Mouse (Mus musculus) hindbrain, embryonic 14.5 days (tissue): ENCODE measurements around the gene Slc7a6. TPM values are rescaled to one million over a fixed set of nuclear protein-coding genes. Genes with fewer than 3 reads are reported as not detected.

Source experiments
- ATAC-seq: fragments of 200-750 bp; cut with Nextera tagmentation; 2 replicates; pipeline ENCODE4 v1.8.0; 2017; ENCODE audit warnings: moderate number of reproducible peaks, mild to moderate bottlenecking, moderate TSS enrichment, moderate library complexity; ENCODE audit not compliant: low FRiP score
- DNase-seq: peaks from one replicate; pipeline ENCODE4 v3.0.0-alpha.2; 2015; ENCODE audit warnings: low spot score
- H3K27ac ChIP-seq: fragments of 300-500 bp; sonication (generic); 2 replicates; pipeline ENCODE4 v1.5.1; 2014; ENCODE audit warnings: mild to moderate bottlenecking, moderate library complexity
- H3K27me3 ChIP-seq: fragments of 300-500 bp; sonication (generic); 2 replicates; pipeline ENCODE4 v1.6.1; 2014; ENCODE audit warnings: mild to moderate bottlenecking, low read length, mixed read lengths; ENCODE audit not compliant: control insufficient read depth, insufficient read depth
- H3K36me3 ChIP-seq: fragments of 300-500 bp; sonication (generic); replicated peaks from 2 replicates; pipeline ENCODE4 v1.6.1; 2014; ENCODE audit not compliant: control insufficient read depth, insufficient read depth
- H3K4me1 ChIP-seq: fragments of 300-500 bp; sonication (generic); replicated peaks from 2 replicates; pipeline ENCODE4 v1.6.1; 2014; ENCODE audit warnings: antibody characterized with exemption, low read length, mixed read lengths; ENCODE audit not compliant: control insufficient read depth, insufficient read depth
- H3K4me2 ChIP-seq: fragments of 300-500 bp; sonication (generic); replicated peaks from 2 replicates; pipeline ENCODE4 v1.6.1; 2014; ENCODE audit warnings: mild to moderate bottlenecking, moderate library complexity
- H3K4me3 ChIP-seq: fragments of 300-500 bp; sonication (generic); replicated peaks from 2 replicates; pipeline ENCODE4 v1.5.1; 2014; ENCODE audit warnings: mild to moderate bottlenecking, low read length
- H3K9ac ChIP-seq: fragments of 300-500 bp; sonication (generic); 2 replicates; pipeline ENCODE4 v1.6.1; 2014
- H3K9me3 ChIP-seq: fragments of 300-500 bp; sonication (generic); 2 replicates; pipeline ENCODE4 v1.6.1; 2016; ENCODE audit warnings: low read length; ENCODE audit not compliant: control insufficient read depth
- WGBS: fragments of 180-500 bp; shearing (Covaris S2); extraction: QIAGEN DNeasy Blood & Tissue Kit; methylation state at CpG from one replicate; pipeline ENCODE4 v1.1.7; 2014; 5-methylcytosine and 5-hydroxymethylcytosine counted together
- polyA plus RNA-seq: library from polyadenylated mRNA; unstranded; fragments of >200 nt; fragmentation: Nextera tagmentation; extraction: Ambion mirVana; gene quantifications from 2 replicates; pipeline ENCODE4 v1.2.1, GENCODE M21; 2014

The Slc7a6 gene
- polyA plus RNA-seq, 1 experiment from 2014 or later, result 67.3 TPM

DNA sequence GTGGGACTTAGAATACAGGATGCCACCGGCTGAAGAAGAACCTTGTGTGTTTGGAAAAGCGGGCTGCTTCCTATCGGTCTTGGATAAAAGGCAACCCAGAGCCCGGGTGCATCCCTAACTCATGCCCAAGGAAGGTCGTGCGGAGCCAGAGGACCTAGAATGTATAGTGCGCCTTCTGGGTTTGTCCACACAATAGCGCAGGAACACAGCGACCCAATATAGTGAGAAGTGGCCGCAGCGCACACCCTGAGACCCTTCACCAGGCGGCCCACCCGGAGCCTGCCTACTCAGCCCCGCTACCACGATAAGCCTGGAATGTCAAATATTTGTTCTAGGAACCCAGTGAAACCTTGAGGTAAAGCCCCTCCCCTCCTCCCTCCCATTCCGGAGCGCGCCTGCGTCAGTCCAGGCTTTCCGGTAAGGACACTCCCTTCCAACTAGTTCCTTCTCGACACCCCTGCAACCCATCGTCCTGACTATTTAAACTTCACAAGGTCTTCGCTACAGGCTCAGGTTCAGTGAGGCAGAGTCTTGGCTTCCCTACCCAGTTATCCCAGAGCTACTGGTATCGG, 30.7 kb upstream of the Slc7a6 start:
- Histone ChIP-seq H3K4me3 (peak overlapping the region; percentile 40), H3K36me3 (no peaks in the 10 kb centered on the region), H3K4me2 (peak overlapping the region; percentile 68), H3K9ac (peak overlapping the region; percentile 46), H3K27me3 (peaks cover 75% of the 10 kb centered on the region), H3K27ac (no peak overlapping the region), H3K4me1 (peaks cover 22% of the 10 kb centered on the region), H3K9me3 (no peaks in the 10 kb centered on the region)
- under 1% methylated on average over 24 of the region's 24 CpGs for WGBS
- DNase-seq (no peak), ATAC-seq (no peak)

- DNase-seq, result no peak
- Histone ChIP-seq H3K36me3 (no peaks in the 10 kb centered on the region), H3K4me3 (peak overlapping the region; percentile 40), H3K9ac (peak overlapping the region; percentile 46), H3K4me2 (peak overlapping the region; percentile 68), H3K27me3 (peaks cover 68% of the 10 kb centered on the region), H3K27ac (no peak overlapping the region), H3K9me3 (no peaks in the 10 kb centered on the region), H3K4me1 (peaks cover 22% of the 10 kb centered on the region)
- WGBS, result 15% methylated on average over 7 of the region's 7 CpGs
- no peak for ATAC-seq
Observed at GRCm38 (mm10) chr8:106138616-106139015, 30.0 kb upstream of the Slc7a6 start.

GRCm38 (mm10) chr8:106140191-106140590, 28.5 kb upstream of the Slc7a6 start:
- Histone ChIP-seq H3K36me3 (no peaks in the 10 kb centered on the region), H3K27ac (no peak overlapping the region), H3K27me3 (peaks cover 53% of the 10 kb centered on the region), H3K4me2 (no peak overlapping the region), H3K9ac (no peak overlapping the region), H3K4me1 (peaks cover 22% of the 10 kb centered on the region), H3K4me3 (no peak overlapping the region), H3K9me3 (no peaks in the 10 kb centered on the region)
- WGBS, result 69% methylated on average over 5 of the region's 5 CpGs
- DNase-seq, result no peak
- no peak for ATAC-seq

DNA sequence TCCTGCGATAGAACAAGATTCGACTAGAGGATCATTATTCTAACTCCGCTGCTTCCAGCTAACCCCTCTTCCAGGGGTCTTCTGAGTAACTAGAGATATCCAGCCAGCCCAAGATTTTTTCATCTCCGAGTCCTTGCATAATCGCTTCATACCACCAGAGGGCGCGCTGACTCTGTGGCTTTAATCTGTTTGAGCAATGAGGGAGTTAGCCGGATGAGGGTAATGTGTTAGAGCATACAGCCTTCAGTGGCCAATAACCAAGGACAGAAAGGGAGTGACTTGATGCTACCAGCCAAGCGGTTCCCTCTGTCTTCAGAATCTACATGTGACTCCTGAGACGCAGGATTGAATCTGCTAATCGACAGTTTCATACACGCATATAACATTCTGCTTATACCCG, 27.9 kb upstream of the Slc7a6 start:
- WGBS, result 16% methylated on average over 13 of the region's 13 CpGs
- Histone ChIP-seq H3K9ac (no peak overlapping the region), H3K36me3 (no peaks in the 10 kb centered on the region), H3K27me3 (peaks cover 47% of the 10 kb centered on the region), H3K4me3 (no peak overlapping the region), H3K4me2 (no peak overlapping the region), H3K27ac (no peak overlapping the region), H3K9me3 (no peaks in the 10 kb centered on the region), H3K4me1 (peaks cover 21% of the 10 kb centered on the region)
- DNase-seq, result peak; percentile 93
- peak; percentile 59; the same call in 1 of the 2 replicates for ATAC-seq

GRCm38 (mm10) chr8:106145331-106145730, 23.3 kb upstream of the Slc7a6 start:
- Histone ChIP-seq H3K4me1 (no peaks in the 10 kb centered on the region), H3K9ac (no peak overlapping the region), H3K36me3 (no peaks in the 10 kb centered on the region), H3K27me3 (peaks cover 2% of the 10 kb centered on the region; the same call in 1 of the 2 replicates), H3K27ac (no peak overlapping the region), H3K4me3 (no peak overlapping the region), H3K4me2 (no peak overlapping the region), H3K9me3 (no peaks in the 10 kb centered on the region)
- 97% methylated on average over 2 of the region's 2 CpGs for WGBS
- DNase-seq, result no peak
- no peak for ATAC-seq

- Histone ChIP-seq H3K9me3 (no peaks in the 10 kb centered on the region), H3K4me1 (peaks cover 5% of the 10 kb centered on the region), H3K4me3 (no peak overlapping the region), H3K4me2 (no peak overlapping the region), H3K36me3 (no peaks in the 10 kb centered on the region), H3K9ac (no peak overlapping the region), H3K27me3 (no peaks in the 10 kb centered on the region), H3K27ac (no peak overlapping the region)
- DNase-seq, result no peak
- no peak for ATAC-seq
- 96% methylated on average over 4 of the region's 4 CpGs for WGBS
Observed at GRCm38 (mm10) chr8:106146014-106146413, 22.6 kb upstream of the Slc7a6 start.

GRCm38 (mm10) chr8:106147868-106148565, 20.6 kb upstream of the Slc7a6 start:
- DNase-seq (no peak), ATAC-seq (no peak)
- Histone ChIP-seq H3K36me3 (no peaks in the 10 kb centered on the region; the same call in 1 of the 2 replicates), H3K4me3 (no peak overlapping the region), H3K4me2 (no peak overlapping the region), H3K27ac (no peak overlapping the region), H3K9ac (no peak overlapping the region), H3K9me3 (no peaks in the 10 kb centered on the region), H3K27me3 (no peaks in the 10 kb centered on the region), H3K4me1 (peaks cover 9% of the 10 kb centered on the region)
- WGBS, result 86% methylated on average over 6 of the region's 6 CpGs

- ATAC-seq, result no peak
- Histone ChIP-seq H3K27ac (no peak overlapping the region), H3K4me1 (peaks cover 9% of the 10 kb centered on the region), H3K9ac (no peak overlapping the region), H3K4me3 (no peak overlapping the region), H3K9me3 (no peaks in the 10 kb centered on the region), H3K27me3 (no peaks in the 10 kb centered on the region), H3K36me3 (no peaks in the 10 kb centered on the region; the same call in 1 of the 2 replicates), H3K4me2 (no peak overlapping the region)
- no peak for DNase-seq
- whole genome bisulfite sequencing, result 94% methylated on average over 6 of the region's 6 CpGs
Observed at GRCm38 (mm10) chr8:106149025-106149424, 19.6 kb upstream of the Slc7a6 start.

DNA sequence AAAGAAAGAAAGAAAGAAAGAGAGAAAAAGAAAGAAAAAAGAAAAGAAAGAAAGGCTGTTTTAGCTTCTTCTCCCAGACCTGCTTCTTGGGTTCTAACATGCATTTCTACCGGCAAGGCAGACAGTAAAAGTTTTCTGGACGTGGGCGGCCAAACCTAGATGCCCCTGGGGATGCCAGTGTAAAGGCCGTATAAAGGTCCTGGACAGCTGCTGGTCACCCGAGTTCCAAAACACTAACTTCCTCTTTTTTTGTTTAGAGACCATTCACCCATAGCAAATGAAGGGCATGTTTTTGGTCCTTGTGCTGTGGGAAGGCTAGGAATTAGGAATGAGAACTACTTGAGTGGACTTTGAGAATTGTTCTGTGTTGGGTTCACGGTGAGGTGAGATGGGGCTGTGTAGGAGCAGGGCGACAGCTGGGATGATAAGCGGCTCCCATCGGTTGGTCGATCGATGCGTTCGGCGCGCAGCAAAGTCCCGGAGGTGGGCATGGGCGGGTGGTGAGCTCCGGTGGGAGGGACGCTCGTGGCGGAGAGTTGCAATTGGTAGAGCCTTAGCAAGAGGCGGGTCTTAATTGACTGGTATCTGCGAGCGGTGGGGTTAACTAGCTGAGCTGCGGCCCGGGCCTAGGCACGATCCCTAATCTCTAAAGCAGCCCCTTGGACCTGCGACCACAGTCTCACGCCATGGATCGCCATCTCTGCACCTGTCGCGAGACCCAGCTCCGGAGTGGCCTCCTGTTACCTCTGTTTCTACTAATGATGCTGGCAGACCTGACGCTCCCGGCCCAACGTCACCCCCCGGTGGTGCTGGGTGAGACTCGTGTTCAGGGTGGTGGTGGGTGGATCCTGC, 18.6 kb upstream of the Slc7a6 start, which contains the start of gene Pla2g15:
Gene Pla2g15, plus strand, starts transcription at position 599 of the 852 bp plus-strand sequence.
- H3K4me2 ChIP-seq, result peak within 1 kb of the TSS; percentile 82
- peaks cover 4% of the 10 kb centered on the region; the same call in 1 of the 2 replicates for H3K36me3 ChIP-seq
- H3K9me3 ChIP-seq, result no peaks in the 10 kb centered on the region
- H3K4me3 ChIP-seq, result peak within 1 kb of the TSS; percentile 89
- DNase-seq, result peak; percentile 89
- WGBS, result 2% methylated on average over 38 of the region's 38 CpGs
- H3K4me1 ChIP-seq, result peaks cover 9% of the 10 kb centered on the region
- H3K27ac ChIP-seq, result peak within 1 kb of the TSS; percentile 70; the same call in 1 of the 2 replicates
- H3K9ac ChIP-seq, result peak within 1 kb of the TSS; percentile 87
- peak; percentile 98 for ATAC-seq
- no peaks in the 10 kb centered on the region for H3K27me3 ChIP-seq
